In the genomic region with DNA sequence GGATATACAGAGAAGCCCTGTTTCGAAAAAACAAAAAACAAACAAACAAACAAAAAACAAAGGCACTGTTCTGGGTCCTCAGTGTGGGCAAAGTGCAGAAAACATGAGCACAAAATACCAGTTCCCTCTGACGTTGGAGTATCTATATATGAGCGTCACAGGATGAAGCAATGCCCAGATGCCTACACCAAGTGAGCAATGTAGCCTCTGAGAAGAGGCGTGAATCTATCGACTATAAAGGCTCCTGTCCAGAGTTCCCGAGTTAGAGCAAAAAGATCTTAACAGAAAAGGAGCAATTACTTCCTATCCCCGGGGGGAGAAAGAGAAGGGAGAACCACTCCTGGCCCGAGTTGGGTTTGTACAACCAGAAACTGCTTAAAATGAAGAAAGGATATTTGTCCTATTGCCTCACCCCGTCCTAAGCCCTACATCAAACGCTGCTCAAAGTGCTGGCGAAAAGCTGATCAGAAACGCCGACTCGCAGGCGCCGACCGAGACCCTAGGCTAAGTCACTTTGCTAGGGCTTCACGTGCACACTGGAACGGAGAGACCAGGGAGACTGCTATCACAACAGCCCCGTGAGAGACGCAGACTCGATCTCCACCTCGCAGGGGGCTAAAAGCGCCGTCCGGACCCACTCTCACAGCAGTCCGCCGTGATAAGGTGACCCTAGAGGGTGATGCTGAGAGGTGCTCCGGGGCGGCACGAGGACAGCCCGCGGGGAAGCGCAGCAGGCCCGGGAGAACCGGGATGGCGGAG, we compare ENCODE assay signal across 1 mouse cellular context.
TF ChIP-seq lines count a peak whose summit lies in the region.

No protein-coding gene starts in this region.

TF ChIP-seq in CH12.LX, 34 proteins besides CTCF, POLR2A, EP300 and RAD21:
- TF ChIP-seq USF1 (IDR thresholded peaks at IDR 0.05; ENCODE audit: low read depth, low read length) (no peak), MYC (IDR thresholded peaks at IDR 0.05; ENCODE audit: low read depth, low read length) (peak; percentile 32; the same call in 1 of the 2 replicates), SIN3A (IDR thresholded peaks at IDR 0.05; ENCODE audit: low read length) (no peak), MAFK (IDR thresholded peaks at IDR 0.05; ENCODE audit: insufficient replicate concordance, low read length) (no peak), ELF1 (IDR thresholded peaks at IDR 0.05; ENCODE audit: low read depth, low read length) (no peak), BHLHE40 (IDR thresholded peaks at IDR 0.05; ENCODE audit: low read depth, low read length) (peak; percentile 17; the same call in 1 of the 2 replicates)
